Mouse (Mus musculus) CH12.LX (cell line): ENCODE results near the gene Lama5. TPM values are rescaled to one million over a fixed set of nuclear protein-coding genes. Genes with fewer than 3 reads are reported as not detected.
A peak's percentile ranks its signal among the peaks of the same experiment; 100 is the strongest.

ENCODE experiments used
- DNase-seq: peaks from one replicate; pipeline ENCODE4 v3.0.0-alpha.2; 2013; ENCODE audit errors: extremely low read depth
- H3K27ac ChIP-seq: 2 replicates; pipeline ENCODE4 v1.5.1; 2012; ENCODE audit warnings: low read depth, mild to moderate bottlenecking, control low read depth, moderate library complexity; ENCODE audit not compliant: insufficient read depth
- H3K27me3 ChIP-seq: replicated peaks from 2 replicates; pipeline ENCODE3; 2012; ENCODE audit warnings: inconsistent platforms
- H3K36me3 ChIP-seq, 2 experiments: replicated peaks in 1 of 2; 2 replicates each; pipeline versions ENCODE3 to v1.6.1; 2012; ENCODE audit warnings: inconsistent platforms in 1 of 2, low read length in 1 of 2, mild to moderate bottlenecking in 1 of 2, mixed read lengths in 1 of 2, moderate library complexity in 1 of 2; ENCODE audit not compliant: control insufficient read depth in 1 of 2, insufficient read depth in 1 of 2
- H3K4me1 ChIP-seq, 2 experiments: 2 replicates each; pipeline ENCODE4 v1.6.1; 2012; ENCODE audit warnings: inconsistent platforms in 1 of 2, moderate library complexity in 1 of 2; ENCODE audit not compliant: insufficient read depth in 2 of 2, control insufficient read depth in 1 of 2
- H3K4me2 ChIP-seq: 2 replicates; pipeline ENCODE4 v1.6.1; 2012; ENCODE audit warnings: low read depth, mild to moderate bottlenecking, control low read depth; ENCODE audit not compliant: poor library complexity, insufficient read depth, severe bottlenecking
- H3K4me3 ChIP-seq, 3 experiments: fragments of 150-350 bp in 1 of 3; sonication (generic) in 1 of 3; replicated peaks in 1 of 3; 2 replicates each; pipeline versions ENCODE3 to v1.5.1; 2011 to 2012; ENCODE audit warnings: low read depth in 2 of 3, low read length in 2 of 3, mild to moderate bottlenecking in 2 of 3, moderate library complexity in 2 of 3, control low read depth in 1 of 3, improper control_type of control experiment in 1 of 3, inconsistent platforms in 1 of 3, mixed read lengths in 1 of 3; ENCODE audit not compliant: poor library complexity in 1 of 3
- H3K79me2 ChIP-seq: replicated peaks from 2 replicates; pipeline ENCODE4 v1.6.1; 2012; ENCODE audit warnings: mild to moderate bottlenecking, moderate library complexity; ENCODE audit not compliant: control insufficient read depth, poor library complexity, insufficient read depth, severe bottlenecking; ENCODE audit errors: extremely low read depth
- H3K9ac ChIP-seq: 2 replicates; pipeline ENCODE4 v1.6.1; 2012; ENCODE audit warnings: low read depth, mild to moderate bottlenecking, control low read depth, moderate library complexity; ENCODE audit not compliant: insufficient read depth
- H3K9me3 ChIP-seq: replicated peaks from 2 replicates; pipeline ENCODE3; 2012; ENCODE audit warnings: low read length, inconsistent platforms, mixed read lengths
- CHD2 ChIP-seq: IDR thresholded peaks from 2 replicates; pipeline ENCODE4 v1.6.1; 2011; ENCODE audit warnings: low read length, improper control_type of control experiment
- CTCF ChIP-seq, 2 experiments: IDR thresholded peaks in 1 of 2; conservative IDR thresholded peaks in 1 of 2; 2 replicates each; pipeline ENCODE4 v1.5.1; 2011 to 2012; ENCODE audit warnings: low read depth in 2 of 2, low read length in 2 of 2, improper control_type of control experiment in 1 of 2, inconsistent platforms in 1 of 2, mild to moderate bottlenecking in 1 of 2, moderate library complexity in 1 of 2
- ELF1 ChIP-seq: IDR thresholded peaks from 2 replicates; pipeline ENCODE4 v1.6.1; 2014; ENCODE audit warnings: low read depth, mild to moderate bottlenecking, inconsistent platforms, low read length, improper control_type of control experiment
- EP300 ChIP-seq: IDR thresholded peaks from 2 replicates; pipeline ENCODE4 v1.6.1; 2011; ENCODE audit warnings: low read length, improper control_type of control experiment
- GABPA ChIP-seq: IDR thresholded peaks from 2 replicates; pipeline ENCODE4 v1.6.1; 2012; ENCODE audit warnings: low read depth, low read length, improper control_type of control experiment, inconsistent platforms; ENCODE audit not compliant: insufficient replicate concordance
- HCFC1 ChIP-seq: IDR thresholded peaks from 2 replicates; pipeline ENCODE4 v1.6.1; 2012; ENCODE audit warnings: low read depth, mild to moderate bottlenecking, inconsistent platforms, low read length, improper control_type of control experiment
- IRF4 ChIP-seq: IDR thresholded peaks from 2 replicates; pipeline ENCODE4 v1.6.1; 2014; ENCODE audit warnings: low read depth, mild to moderate bottlenecking, inconsistent platforms, low read length, improper control_type of control experiment
- JUND ChIP-seq: conservative IDR thresholded peaks from 2 replicates; pipeline ENCODE4 v1.6.1; 2011; ENCODE audit warnings: low read depth, low read length, improper control_type of control experiment
- KAT2A ChIP-seq: IDR thresholded peaks from 2 replicates; pipeline ENCODE4 v1.6.1; 2012; ENCODE audit warnings: low read length, improper control_type of control experiment, inconsistent platforms; ENCODE audit not compliant: insufficient replicate concordance
- MAZ ChIP-seq: IDR thresholded peaks from 2 replicates; pipeline ENCODE4 v1.6.1; 2012; ENCODE audit warnings: low read depth, mild to moderate bottlenecking, inconsistent platforms, low read length, improper control_type of control experiment, moderate library complexity
- NRF1 ChIP-seq: IDR thresholded peaks from 2 replicates; pipeline ENCODE4 v1.6.1; 2014; ENCODE audit warnings: low read depth, mild to moderate bottlenecking, inconsistent platforms, low read length, improper control_type of control experiment, moderate library complexity
- RAD21 ChIP-seq: IDR thresholded peaks from 2 replicates; pipeline ENCODE4 v1.6.1; 2011; ENCODE audit warnings: low read depth, mild to moderate bottlenecking, low read length, improper control_type of control experiment, moderate library complexity
- RCOR1 ChIP-seq: conservative IDR thresholded peaks from 2 replicates; pipeline ENCODE4 v1.6.1; 2012; ENCODE audit warnings: low read depth, mild to moderate bottlenecking, inconsistent platforms, low read length, improper control_type of control experiment
- SMC3 ChIP-seq: IDR thresholded peaks from 2 replicates; pipeline ENCODE4 v1.6.1; 2011; ENCODE audit warnings: low read depth, low read length, improper control_type of control experiment
- USF1 ChIP-seq: IDR thresholded peaks from 2 replicates; pipeline ENCODE4 v1.6.1; 2014; ENCODE audit warnings: low read depth, mild to moderate bottlenecking, inconsistent platforms, low read length, improper control_type of control experiment
- USF2 ChIP-seq: conservative IDR thresholded peaks from 2 replicates; pipeline ENCODE4 v1.6.1; 2011; ENCODE audit warnings: low read depth, low read length, improper control_type of control experiment
- ZMIZ1 ChIP-seq: IDR thresholded peaks from 2 replicates; pipeline ENCODE4 v1.6.1; 2012; ENCODE audit warnings: low read depth, mild to moderate bottlenecking, inconsistent platforms, low read length, improper control_type of control experiment
- dilution Hi-C: fragments of 300-500 bp; cut with MboI; formaldehyde crosslinking; loops from 2 replicates; pipeline ENCODE4 v1.14.3; 2020; ENCODE audit warnings: low sequenced_read_pairs; ENCODE audit not compliant: extremely low pct_unique_long_range_greater_than_20kb, extremely low pct_ligation_motif_present
- in situ Hi-C: fragments of 300-500 bp; cut with MboI; formaldehyde crosslinking; loops from 3 replicates; pipeline ENCODE4 v1.14.3; 2019; ENCODE audit warnings: low sequenced_read_pairs, low pct_ligation_motif_present, low pct_unique_long_range_greater_than_20kb, mixed read lengths
- polyA plus RNA-seq: library from polyadenylated mRNA; unstranded; fragments of >175 nt; gene quantifications from 2 replicates; pipeline ENCODE4 v1.2.1, GENCODE M21; 2012; ENCODE audit warnings: low read depth; ENCODE audit not compliant: insufficient read length
- total RNA-seq, 2 experiments: library from RNA; depleted of rRNA; stranded (reverse); fragments of 300-350 nt in 1 of 2; fragments of >200 nt in 1 of 2; gene quantifications; 2 replicates each; pipeline ENCODE4 v1.2.3; 2012 to 2014

Gene Lama5
- total and polyA plus RNA-seq, 3 experiments, result 0.20 to 0.85 (median 0.67) TPM

DNA sequence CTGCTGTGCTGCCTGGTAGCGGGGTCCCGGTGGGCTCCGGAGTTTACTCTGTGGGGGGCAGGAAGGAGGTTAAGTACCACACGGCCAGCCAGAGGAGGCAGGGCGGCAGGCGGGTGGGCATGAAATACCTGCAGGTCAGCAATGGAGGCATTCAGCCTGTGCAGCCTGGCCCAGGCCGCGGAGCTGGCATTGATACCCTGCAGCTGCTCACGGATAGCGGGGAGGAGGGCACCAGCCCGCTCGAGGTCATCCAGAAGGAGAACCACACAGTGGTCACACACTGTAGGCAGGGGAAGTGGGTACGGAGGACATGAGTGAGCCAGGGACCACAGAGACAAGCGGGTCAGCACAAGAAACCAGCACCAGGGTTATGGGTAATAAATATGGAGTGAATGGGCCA lies 40.0 kb downstream of the Lama5 start:
- Histone ChIP-seq H3K4me3 (no peak overlapping the region), H3K27ac (no peak overlapping the region), H3K79me2 (no peaks in the 10 kb centered on the region), H3K27me3 (peaks cover 27% of the 10 kb centered on the region), H3K36me3 (peaks cover 0 to 16% of the 10 kb centered on the region in 2 experiments), H3K9me3 (no peaks in the 10 kb centered on the region), H3K9ac (no peak overlapping the region)
- in situ Hi-C loops, result no loop called here
- TF ChIP-seq NRF1, result no peak
- no peak for TF ChIP-seq EP300
- TF ChIP-seq ELF1, result no peak
- TF ChIP-seq, all 38 proteins: peak for 0
- Histone ChIP-seq H3K4me2 (no peak overlapping the region), H3K4me1 (no peaks in the 10 kb centered on the region)
- dilution Hi-C loops, result no loop called here
- DNase-seq, result no peak

DNA sequence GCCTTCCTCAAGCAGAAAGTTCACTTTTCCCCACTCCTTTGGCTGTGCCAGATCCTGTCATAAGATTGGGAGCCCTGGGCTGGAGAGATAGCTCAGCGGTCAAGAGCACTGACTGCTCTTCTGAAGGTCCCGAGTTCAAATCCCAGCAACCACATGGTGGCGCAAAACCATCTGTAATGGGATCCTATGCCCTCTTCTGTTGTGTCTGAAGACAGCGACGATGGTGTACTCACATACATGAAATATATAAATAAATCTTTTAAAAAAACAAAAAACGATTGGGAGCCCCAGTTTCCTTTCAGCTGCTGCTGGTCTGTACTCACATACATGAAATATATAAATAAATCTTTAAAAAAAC lies 40.9 kb downstream of the Lama5 start:
- in situ Hi-C loops, result loop anchor here (5.0 kb wide), 1 partner anchor 68 kb away; no protein-coding TSS in a partner anchor
- Histone ChIP-seq H3K27me3 (peaks cover 24% of the 10 kb centered on the region), H3K4me2 (no peak overlapping the region)
- TF ChIP-seq ZMIZ1 (no peak), RCOR1 (no peak), HCFC1 (no peak), GABPA (no peak), USF1 (no peak), JUND (no peak), RAD21 (peak; percentile 58), CHD2 (no peak), KAT2A (no peak), CTCF (conservative IDR thresholded peaks at IDR 0.05 in 1 of 2, IDR thresholded peaks at IDR 0.05 in 1 of 2; ENCODE audit: low read depth in 2 of 2, low read length in 2 of 2) (peak in 1 of 2 experiments; percentile 75; a peak in 2 of 4 replicates), USF2 (no peak), IRF4 (no peak), MAZ (no peak), SMC3 (peak; percentile 64), NRF1 (no peak)
- TF ChIP-seq, all 38 proteins: peak for 3
- no peak for DNase-seq
- no peak overlapping the region for H3K9ac ChIP-seq
- dilution Hi-C loops, result no loop called here
- no peaks in the 10 kb centered on the region for H3K79me2 ChIP-seq
- H3K36me3 ChIP-seq, result peaks cover 0 to 26% of the 10 kb centered on the region in 2 experiments
- H3K9me3 ChIP-seq, result no peaks in the 10 kb centered on the region
- no peak overlapping the region for H3K4me3 ChIP-seq
- no peaks in the 10 kb centered on the region for H3K4me1 ChIP-seq
- H3K27ac ChIP-seq, result no peak overlapping the region
